ENCODE assay signal across 14 mouse cellular contexts in genomic region chr16:11064742-11065141, GRCm38 (mm10). TPM values are rescaled to one million over a fixed set of nuclear protein-coding genes. Genes with fewer than 3 reads are reported as not detected.
DNase-seq lines count a peak whose midpoint lies in the region; ATAC-seq lines count a peak whose summit lies in the region.
"Had no signal": no experiment of that assay in that cellular context is flagged by ENCODE, and none has a peak within 500 bp of the region (broad histone marks: within the 10 kb centered on the region; RNA-seq: fewer than 3 reads in every experiment).

No protein-coding gene starts in this region.

- no peak overlapping the region for H3K27ac ChIP-seq in heart, embryonic 15.5 days
- H3K27ac ChIP-seq in midbrain, embryonic 12.5 days (replicated peaks): no peak overlapping the region
- no peak overlapping the region for H3K27ac ChIP-seq in midbrain, embryonic 15.5 days
- 0 out of 2 replicates have a peak overlapping the region, but pooled peaks have one; percentile 99 for H3K27ac ChIP-seq in limb, embryonic 10.5 days
- H3K27ac ChIP-seq: liver, embryonic 15.5 days; macrophage had no signal

- H3K9me3 ChIP-seq in heart, embryonic 15.5 days (replicated peaks): no peaks in the 10 kb centered on the region
- H3K9me3 ChIP-seq in midbrain, embryonic 12.5 days: no peaks in the 10 kb centered on the region
- H3K9me3 ChIP-seq in midbrain, embryonic 15.5 days: no peaks in the 10 kb centered on the region
- H3K9me3 ChIP-seq in limb, embryonic 10.5 days (replicated peaks): no peaks in the 10 kb centered on the region
- H3K9me3 ChIP-seq: liver, embryonic 15.5 days had no signal

- peak; percentile 57 to 69 for DNase-seq in cerebellum, postnatal 10 days
- no peak for DNase-seq in cerebellum, postnatal 4 days (ENCODE audit: low spot score in 2 of 2)
- DNase-seq in heart, adult 9 months (ENCODE audit: low spot score in 2 of 2): no peak
- DNase-seq in limb, embryonic 10.5 days (ENCODE audit: low spot score): no peak
- no peak for DNase-seq in kidney, postnatal 4 days
- DNase-seq: adrenal gland, postnatal 25 days; kidney, adult 8-10 months; spleen, adult 18-20 months; thymus, adult 18-20 months had no signal

- no peaks in the 10 kb centered on the region for H3K27me3 ChIP-seq in heart, embryonic 15.5 days
- H3K27me3 ChIP-seq in midbrain, embryonic 12.5 days: no peaks in the 10 kb centered on the region
- H3K27me3 ChIP-seq in midbrain, embryonic 15.5 days (replicated peaks): no peaks in the 10 kb centered on the region
- no peaks in the 10 kb centered on the region for H3K27me3 ChIP-seq in limb, embryonic 10.5 days (ENCODE audit: low read depth, poor library complexity, severe bottlenecking)

- H3K9ac ChIP-seq in heart, embryonic 15.5 days: no peak overlapping the region
- no peak overlapping the region for H3K9ac ChIP-seq in midbrain, embryonic 12.5 days (replicated peaks)
- no peak overlapping the region for H3K9ac ChIP-seq in midbrain, embryonic 15.5 days
- H3K9ac ChIP-seq: liver, embryonic 15.5 days had no signal

- H3K4me3 ChIP-seq in heart, embryonic 15.5 days: 0 out of 2 replicates have a peak overlapping the region, but pooled peaks have one; percentile 92
- H3K4me3 ChIP-seq in midbrain, embryonic 12.5 days: no peak overlapping the region; the same call in 1 of the 2 replicates
- H3K4me3 ChIP-seq in midbrain, embryonic 15.5 days: no peak overlapping the region
- H3K4me3 ChIP-seq in limb, embryonic 10.5 days: no peak overlapping the region
- H3K4me3 ChIP-seq: liver, embryonic 15.5 days had no signal

- ATAC-seq in heart, embryonic 15.5 days (replicated peaks; ENCODE audit: insufficient number of reproducible peaks, insufficient read depth, low FRiP score, low read depth): no peak
- no peak for ATAC-seq in midbrain, embryonic 12.5 days (ENCODE audit: low FRiP score, low read depth)
- no peak for ATAC-seq in midbrain, embryonic 15.5 days (replicated peaks)

- H3K4me1 ChIP-seq in heart, embryonic 15.5 days (replicated peaks): peaks cover 61% of the 10 kb centered on the region
- H3K4me1 ChIP-seq in midbrain, embryonic 12.5 days: peaks cover 53% of the 10 kb centered on the region
- H3K4me1 ChIP-seq in midbrain, embryonic 15.5 days: peaks cover 54% of the 10 kb centered on the region
- H3K4me1 ChIP-seq in limb, embryonic 10.5 days: peaks cover 57% of the 10 kb centered on the region

- peak overlapping the region; percentile 91; the same call in 1 of the 2 replicates for H3K4me2 ChIP-seq in heart, embryonic 15.5 days
- H3K4me2 ChIP-seq in midbrain, embryonic 12.5 days (replicated peaks): peak overlapping the region; percentile 87; the same call in 1 of the 2 replicates
- no peak overlapping the region for H3K4me2 ChIP-seq in midbrain, embryonic 15.5 days
- H3K4me2 ChIP-seq: liver, embryonic 15.5 days had no signal

- no peaks in the 10 kb centered on the region for H3K36me3 ChIP-seq in heart, embryonic 15.5 days
- H3K36me3 ChIP-seq in midbrain, embryonic 12.5 days: no peaks in the 10 kb centered on the region
- H3K36me3 ChIP-seq in midbrain, embryonic 15.5 days (replicated peaks): no peaks in the 10 kb centered on the region
- peaks cover 14% of the 10 kb centered on the region for H3K36me3 ChIP-seq in limb, embryonic 10.5 days
- H3K36me3 ChIP-seq: liver, embryonic 15.5 days had no signal

- WGBS in heart, embryonic 15.5 days: 83% methylated on average over 6 of the region's 6 CpGs
- 94% methylated on average over 6 of the region's 6 CpGs for WGBS in midbrain, embryonic 12.5 days
- WGBS in midbrain, embryonic 15.5 days: 85% methylated on average over 6 of the region's 6 CpGs
- 96% methylated on average over 6 of the region's 6 CpGs for WGBS in limb, embryonic 10.5 days

RNA-seq across cellular contexts. Expression of gene Litaf, which starts 1.2 kb away (rescaled TPM):
- 66.8 and 75.0 TPM in 2 replicates for polyA plus RNA-seq in heart, embryonic 15.5 days (2015; fragmentation: Nextera tagmentation; extraction: Ambion mirVana)
- polyA plus RNA-seq in midbrain, embryonic 12.5 days (2016; fragmentation: Nextera tagmentation; extraction: Ambion mirVana): 39.5 and 42.4 TPM in 2 replicates
- 28.0 and 28.8 TPM in 2 replicates for polyA plus RNA-seq in midbrain, embryonic 15.5 days (2015; fragmentation: Nextera tagmentation; extraction: Ambion mirVana)
- 87.5 and 91.1 TPM in 2 replicates for polyA plus RNA-seq in limb, embryonic 10.5 days (2016; fragmentation: Nextera tagmentation; extraction: Ambion mirVana)

RNA-seq across cellular contexts. Expression of gene Snn, which starts 4.0 kb away (rescaled TPM):
- 34.0 and 43.3 TPM in 2 replicates for polyA plus RNA-seq in heart, embryonic 15.5 days (2015; fragmentation: Nextera tagmentation; extraction: Ambion mirVana)
- polyA plus RNA-seq in midbrain, embryonic 12.5 days (2016; fragmentation: Nextera tagmentation; extraction: Ambion mirVana): 106 and 113 TPM in 2 replicates
- 135 TPM in 2 replicates for polyA plus RNA-seq in midbrain, embryonic 15.5 days (2015; fragmentation: Nextera tagmentation; extraction: Ambion mirVana)
- 47.6 and 55.1 TPM in 2 replicates for polyA plus RNA-seq in limb, embryonic 10.5 days (2016; fragmentation: Nextera tagmentation; extraction: Ambion mirVana)

Comparison
In these comparisons a context has a peak if more than half of its experiments do, and no peak if none do; other contexts are left out.
1. DNase-seq: peak in cerebellum, postnatal 10 days (2 of 2); none in cerebellum, postnatal 4 days (0 of 2), heart, adult 9 months (0 of 2), limb, embryonic 10.5 days (single experiment) and kidney, postnatal 4 days (0 of 2).